Mouse (Mus musculus): ENCODE measurements around the gene Entpd3.

- TF ChIP-seq CTCF (IDR thresholded peaks at IDR 0.05; ENCODE audit: low read depth) (no peak), EP300 (optimal IDR thresholded peaks at IDR 0.05) (peak; percentile 44)
These were observed 53.9 kb downstream of the Entpd3 start for GRCm38 (mm10) chr9:120593383-120594101.
